9 mouse cellular contexts compared by ENCODE assay signal in genomic region chr10:88983444-88983843, GRCm38 (mm10).
DNase-seq lines count a peak whose midpoint lies in the region; ATAC-seq and TF ChIP-seq lines count a peak whose summit lies in the region.
"Had no signal": no experiment of that assay in that cellular context is flagged by ENCODE, and none has a peak within 500 bp of the region (broad histone marks: within the 10 kb centered on the region; RNA-seq: fewer than 3 reads in every experiment).

No protein-coding gene starts in this region.

- H3K9ac ChIP-seq in liver, adult 2 months (ENCODE audit: low read depth, low read length), result no peak overlapping the region
- H3K9ac ChIP-seq in liver, embryonic 12.5 days, result no peak overlapping the region
- H3K9ac ChIP-seq: limb, embryonic 15.5 days had no signal

- H3K4me2 ChIP-seq in liver, embryonic 12.5 days, result no peak overlapping the region
- H3K4me2 ChIP-seq: limb, embryonic 15.5 days had no signal

- no peak overlapping the region for H3K4me3 ChIP-seq in liver, adult 2 months (ENCODE audit: insufficient read depth, low read depth, low read length)
- H3K4me3 ChIP-seq in liver, embryonic 12.5 days, result no peak overlapping the region
- H3K4me3 ChIP-seq: limb, embryonic 15.5 days had no signal

- DNase-seq in cerebellum, postnatal 14 days, result peak; percentile 4 to 39
- DNase-seq in liver, adult 2 months (ENCODE audit: extremely low read depth, low read depth, low spot score), result no peak
- peak; percentile 76 to 77 for DNase-seq in adrenal gland, postnatal 36 days
- DNase-seq in layer of hippocampus, postnatal 25 days (ENCODE audit: extremely low spot score in 1 of 2, low spot score in 1 of 2), result peak; percentile 25 to 62
- DNase-seq in right cerebral cortex, postnatal 25 days, result peak; percentile 21
- DNase-seq in adipocyte (ENCODE audit: low spot score), result no peak

- H3K27me3 ChIP-seq in liver, adult 2 months (ENCODE audit: control insufficient read depth, insufficient read depth, low read length), result no peaks in the 10 kb centered on the region
- H3K27me3 ChIP-seq in liver, embryonic 12.5 days (replicated peaks), result no peaks in the 10 kb centered on the region
- H3K27me3 ChIP-seq: limb, embryonic 15.5 days had no signal

- H3K4me1 ChIP-seq in liver, adult 2 months (ENCODE audit: control insufficient read depth, insufficient read depth, low read length), result no peaks in the 10 kb centered on the region
- H3K4me1 ChIP-seq in liver, embryonic 12.5 days, result no peaks in the 10 kb centered on the region
- H3K4me1 ChIP-seq: limb, embryonic 15.5 days had no signal

- H3K36me3 ChIP-seq in liver, adult 2 months (ENCODE audit: control insufficient read depth, insufficient read depth, low read length), result no peaks in the 10 kb centered on the region
- H3K36me3 ChIP-seq in liver, embryonic 12.5 days, result no peaks in the 10 kb centered on the region
- H3K36me3 ChIP-seq: limb, embryonic 15.5 days had no signal

- no peaks in the 10 kb centered on the region for H3K9me3 ChIP-seq in liver, embryonic 12.5 days (replicated peaks)
- H3K9me3 ChIP-seq: limb, embryonic 15.5 days had no signal

- no peak for TF ChIP-seq POLR2A in liver, adult 2 months (IDR thresholded peaks at IDR 0.05; ENCODE audit: extremely low read depth, insufficient read depth, low read length)

- no peak for ATAC-seq in cerebellum, adult (ENCODE audit: insufficient number of reproducible peaks, low FRiP score, low TSS enrichment)
- no peak for ATAC-seq in liver, embryonic 12.5 days

- TF ChIP-seq CTCF in liver, adult 2 months (IDR thresholded peaks at IDR 0.05; ENCODE audit: low read depth, low read length), result peak; percentile 31; the same call in 1 of the 2 replicates

- no peaks in the 10 kb centered on the region for H3K79me2 ChIP-seq in liver, adult 2 months (ENCODE audit: control insufficient read depth, insufficient read depth, low read length)

- H3K27ac ChIP-seq in liver, adult 2 months (replicated peaks; ENCODE audit: insufficient read depth, low read depth, low read length), result no peak overlapping the region
- H3K27ac ChIP-seq in liver, embryonic 12.5 days, result no peak overlapping the region
- H3K27ac ChIP-seq: limb, embryonic 15.5 days had no signal

- 28% methylated on average over 8 of the region's 8 CpGs for WGBS in liver, adult 2 months
- 25% methylated on average over 8 of the region's 8 CpGs for WGBS in liver, embryonic 12.5 days (ENCODE audit: insufficient replicate concordance)

Comparison
In these comparisons a context has a peak if more than half of its experiments do, and no peak if none do; other contexts are left out.
1. DNase-seq: peak in cerebellum, postnatal 14 days (2 of 2), adrenal gland, postnatal 36 days (2 of 2), layer of hippocampus, postnatal 25 days (2 of 2) and right cerebral cortex, postnatal 25 days (single experiment); none in liver, adult 2 months (single experiment) and adipocyte (single experiment).